Mouse (Mus musculus) cortical plate, adult 2 months (tissue): ENCODE results near the gene Ctla2b.

Experiments
- CTCF ChIP-seq: fragments of 200-500 bp; IDR thresholded peaks from 2 replicates; pipeline ENCODE4 v1.5.1; 2011; ENCODE audit warnings: mild to moderate bottlenecking, control low read depth, low read length; ENCODE audit not compliant: insufficient read depth; ENCODE audit errors: extremely low read depth
- POLR2A ChIP-seq: fragments of 200-500 bp; IDR thresholded peaks from 2 replicates; pipeline ENCODE4 v1.6.1; 2011; ENCODE audit warnings: mild to moderate bottlenecking, low read length, control low read depth; ENCODE audit not compliant: insufficient read depth; ENCODE audit errors: extremely low read depth

DNA sequence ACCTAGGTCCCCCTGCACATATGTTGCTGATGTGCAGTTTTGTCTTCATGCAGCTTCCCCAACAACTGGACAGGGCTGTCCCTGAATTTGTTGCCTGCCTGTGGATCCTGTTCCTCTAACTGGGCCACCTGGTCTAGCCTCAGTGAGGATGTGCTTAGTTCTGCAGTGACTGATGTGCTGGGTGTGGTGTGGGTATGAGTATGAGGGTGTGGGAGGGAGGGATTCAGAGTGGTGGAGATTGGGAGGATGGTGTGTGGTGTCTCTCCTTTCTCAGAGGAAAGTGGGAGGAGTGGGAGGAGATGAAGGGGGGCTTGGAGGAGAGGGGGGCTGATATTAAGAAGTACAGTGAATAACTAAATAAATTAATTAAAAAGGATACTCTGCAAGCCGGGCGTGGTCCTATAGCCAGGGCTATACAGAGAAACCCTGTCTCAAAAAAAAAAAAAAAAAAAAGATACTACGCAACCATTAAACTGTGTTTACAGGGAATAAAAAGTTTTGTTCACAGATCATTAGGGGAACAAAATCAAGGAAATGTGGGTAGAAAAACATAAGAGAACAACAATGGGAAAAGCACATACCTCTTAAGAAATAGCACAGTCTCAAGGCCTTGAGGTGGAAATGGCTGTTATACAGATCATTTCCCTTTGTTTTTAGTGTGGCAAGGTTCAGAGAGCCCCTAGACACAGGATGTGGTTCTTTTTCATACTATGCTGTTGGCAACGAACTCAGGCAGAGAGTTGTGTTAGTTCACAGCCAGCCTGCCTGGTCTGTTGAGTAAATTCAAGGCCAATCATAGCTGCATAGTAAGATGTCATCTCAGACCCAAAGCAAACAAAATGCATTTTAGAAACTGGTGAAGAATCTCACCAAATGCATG, 48.8 kb downstream of the Ctla2b start:
- no peak for TF ChIP-seq CTCF
- no peak for TF ChIP-seq POLR2A
